Mouse (Mus musculus) limb, embryonic 14.5 days (tissue): ENCODE measurements at regions not wholly inside any gene's neighbourhood (a gene's known extent, or its start where the extent isn't known, plus 50 kb on each side); places are given as distances from the start of the nearest gene placed in this dataset.
A peak's percentile ranks its signal among the peaks of the same experiment; 100 is the strongest.

Experiments
- ATAC-seq: fragments of 200-750 bp; cut with Nextera tagmentation; 2 replicates; pipeline ENCODE4 v1.8.0; 2017; ENCODE audit warnings: low read depth, moderate number of reproducible peaks, moderate TSS enrichment; ENCODE audit not compliant: low FRiP score
- DNase-seq: peaks from one replicate; pipeline ENCODE4 v3.0.0-alpha.2; 2015; ENCODE audit warnings: low spot score
- H3K27ac ChIP-seq: fragments of 300-500 bp; sonication (generic); replicated peaks from 2 replicates; pipeline ENCODE4 v1.5.1; 2014; ENCODE audit warnings: low read depth, mild to moderate bottlenecking, low read length, moderate library complexity, mixed read lengths
- H3K27me3 ChIP-seq: fragments of 300-500 bp; sonication (generic); 2 replicates; pipeline ENCODE4 v1.6.1; 2014; ENCODE audit warnings: low read length, mixed read lengths; ENCODE audit not compliant: control insufficient read depth, insufficient read depth
- H3K36me3 ChIP-seq: fragments of 300-500 bp; sonication (generic); 2 replicates; pipeline ENCODE4 v1.6.1; 2014; ENCODE audit warnings: mild to moderate bottlenecking, low read length, moderate library complexity, mixed read lengths; ENCODE audit not compliant: control insufficient read depth, insufficient read depth
- H3K4me1 ChIP-seq: fragments of 300-500 bp; sonication (generic); 2 replicates; pipeline ENCODE4 v1.6.1; 2014; ENCODE audit warnings: antibody characterized with exemption, low read length, mixed read lengths; ENCODE audit not compliant: control insufficient read depth, insufficient read depth
- H3K4me2 ChIP-seq: fragments of 300-500 bp; sonication (generic); replicated peaks from 2 replicates; pipeline ENCODE4 v1.6.1; 2014; ENCODE audit warnings: low read depth, mild to moderate bottlenecking, low read length, moderate library complexity; ENCODE audit not compliant: severe bottlenecking
- H3K4me3 ChIP-seq: fragments of 300-500 bp; sonication (generic); replicated peaks from 2 replicates; pipeline ENCODE4 v1.5.1; 2014; ENCODE audit warnings: low read length
- H3K9ac ChIP-seq: fragments of 300-500 bp; sonication (generic); 2 replicates; pipeline ENCODE4 v1.6.1; 2014; ENCODE audit warnings: mild to moderate bottlenecking, low read depth, low read length, moderate library complexity; ENCODE audit not compliant: severe bottlenecking
- H3K9me3 ChIP-seq: fragments of 300-500 bp; sonication (generic); 2 replicates; pipeline ENCODE4 v1.6.1; 2016; ENCODE audit warnings: low read length; ENCODE audit not compliant: control insufficient read depth
- POLR2A ChIP-seq: fragments of 200-500 bp; IDR thresholded peaks from 2 replicates; pipeline ENCODE4 v1.8.0; 2012; ENCODE audit warnings: inconsistent platforms, mild to moderate bottlenecking, moderate library complexity, borderline replicate concordance; ENCODE audit not compliant: insufficient read depth, insufficient read length; ENCODE audit errors: extremely low read depth
- WGBS: fragments of 180-500 bp; shearing (Covaris S2); extraction: QIAGEN DNeasy Blood & Tissue Kit; methylation state at CpG from one replicate; pipeline ENCODE4 v1.1.7; 2014; 5-methylcytosine and 5-hydroxymethylcytosine counted together

- H3K36me3 ChIP-seq: no peaks in the 10 kb centered on the region
- H3K9me3 ChIP-seq: no peaks in the 10 kb centered on the region
- WGBS: 72% methylated on average over 22 of the region's 22 CpGs
- no peaks in the 10 kb centered on the region for H3K27me3 ChIP-seq
- H3K4me1 ChIP-seq: peaks cover 4% of the 10 kb centered on the region; the same call in 1 of the 2 replicates
- H3K4me3 ChIP-seq: no peak overlapping the region
- ATAC-seq: no peak
- TF ChIP-seq POLR2A: no peak
- DNase-seq: no peak
- H3K9ac ChIP-seq: no peak overlapping the region
- H3K27ac ChIP-seq: no peak overlapping the region
- no peak overlapping the region for H3K4me2 ChIP-seq
These were observed 91.3 kb downstream of the Tomm20 start for GRCm38 (mm10) chr8:126854121-126855055.

GRCm38 (mm10) chr8:126852663-126853390 lies 92.8 kb downstream of the Tomm20 start:
- no peak for ATAC-seq
- Histone ChIP-seq H3K9ac (no peak overlapping the region), H3K4me3 (no peak overlapping the region), H3K4me1 (peaks cover 4% of the 10 kb centered on the region; the same call in 1 of the 2 replicates), H3K27me3 (no peaks in the 10 kb centered on the region), H3K4me2 (no peak overlapping the region), H3K9me3 (no peaks in the 10 kb centered on the region), H3K27ac (0 out of 2 replicates have a peak overlapping the region, but pooled peaks have one; percentile 26), H3K36me3 (no peaks in the 10 kb centered on the region)
- TF ChIP-seq POLR2A: no peak
- no peak for DNase-seq
- WGBS: 65% methylated on average over 10 of the region's 10 CpGs

GRCm38 (mm10) chr8:126852184-126852583 lies 93.5 kb downstream of the Tomm20 start:
- Histone ChIP-seq H3K27me3 (no peaks in the 10 kb centered on the region), H3K4me1 (peaks cover 4% of the 10 kb centered on the region; the same call in 1 of the 2 replicates), H3K36me3 (no peaks in the 10 kb centered on the region), H3K4me2 (no peak overlapping the region), H3K9ac (no peak overlapping the region), H3K9me3 (no peaks in the 10 kb centered on the region), H3K27ac (no peak overlapping the region), H3K4me3 (no peak overlapping the region)
- no peak for ATAC-seq
- 62% methylated on average over 5 of the region's 5 CpGs for WGBS
- TF ChIP-seq POLR2A: no peak
- DNase-seq: no peak

- H3K9me3 ChIP-seq: no peaks in the 10 kb centered on the region
- H3K9ac ChIP-seq: no peak overlapping the region
- H3K4me1 ChIP-seq: peaks cover 4% of the 10 kb centered on the region; the same call in 1 of the 2 replicates
- no peak overlapping the region for H3K27ac ChIP-seq
- ATAC-seq (no peak), DNase-seq (no peak)
- 87% methylated on average over 3 of the region's 3 CpGs for WGBS
- H3K27me3 ChIP-seq: no peaks in the 10 kb centered on the region
- no peaks in the 10 kb centered on the region for H3K36me3 ChIP-seq
- H3K4me3 ChIP-seq: no peak overlapping the region
- no peak overlapping the region for H3K4me2 ChIP-seq
- TF ChIP-seq POLR2A: no peak
These were observed 93.9 kb downstream of the Tomm20 start for GRCm38 (mm10) chr8:126851780-126852179.

- Histone ChIP-seq H3K4me1 (peaks cover 4% of the 10 kb centered on the region; the same call in 1 of the 2 replicates), H3K9ac (no peak overlapping the region), H3K27me3 (no peaks in the 10 kb centered on the region), H3K4me2 (no peak overlapping the region), H3K4me3 (no peak overlapping the region), H3K9me3 (no peaks in the 10 kb centered on the region), H3K27ac (no peak overlapping the region; the same call in 1 of the 2 replicates), H3K36me3 (no peaks in the 10 kb centered on the region)
- no peak for TF ChIP-seq POLR2A
- WGBS: 62% methylated on average over 1 of the region's 1 CpGs
- DNase-seq (no peak), ATAC-seq (no peak)
These were observed 95.5 kb downstream of the Tomm20 start for GRCm38 (mm10) chr8:126850189-126850535.
